8 mouse cellular contexts compared by ENCODE assay signal in genomic region chr1:60098024-60098781, GRCm38 (mm10). TPM values are rescaled to one million over a fixed set of nuclear protein-coding genes. Genes with fewer than 3 reads are reported as not detected.
DNase-seq lines count a peak whose midpoint lies in the region; ATAC-seq and TF ChIP-seq lines count a peak whose summit lies in the region.

TSS of gene Carf (plus strand) at chr1:60098247.
TSS of gene Wdr12 (minus strand) at chr1:60098645.

- DNase-seq in brain, embryonic 14.5 days (ENCODE audit: low read depth): peak; percentile 99
- peak; percentile 97 for DNase-seq in liver, adult 2 months (ENCODE audit: extremely low read depth, low read depth, low spot score)
- peak; percentile 97 for DNase-seq in splenic B cell, adult 2 months (ENCODE audit: low read depth, low spot score)

- peaks cover 19% of the 10 kb centered on the region for H3K79me3 ChIP-seq in C2C12 (ENCODE audit: low read depth)

- H3ac ChIP-seq in C2C12 (ENCODE audit: control insufficient read depth, insufficient read length, low read depth) (peak within 1 kb of the TSS; percentile 76), myocyte (ENCODE audit: control insufficient read depth, insufficient read length) (peak within 1 kb of the TSS; percentile 32)

- H3K27ac ChIP-seq in heart, embryonic 11.5 days (ENCODE audit: low read depth, low read length): peak within 1 kb of the TSS; percentile 98
- H3K27ac ChIP-seq in kidney, embryonic 16.5 days (ENCODE audit: low read length): peak within 1 kb of the TSS; percentile 99
- peak within 1 kb of the TSS; percentile 92 for H3K27ac ChIP-seq in liver, adult 2 months (replicated peaks; ENCODE audit: insufficient read depth, low read depth, low read length)

- H3K9me3 ChIP-seq in erythroblast, embryonic 14.5 days (ENCODE audit: control insufficient read depth, low read length): no peaks in the 10 kb centered on the region
- no peaks in the 10 kb centered on the region for H3K9me3 ChIP-seq in heart, embryonic 11.5 days (replicated peaks; ENCODE audit: control insufficient read depth, low read length)
- no peaks in the 10 kb centered on the region for H3K9me3 ChIP-seq in kidney, embryonic 16.5 days (ENCODE audit: low read length)

- H3K4me3 ChIP-seq in C2C12 (ENCODE audit: insufficient read depth, poor library complexity, severe bottlenecking) (peak within 1 kb of the TSS; percentile 44), myocyte (peak within 1 kb of the TSS; percentile 58)
- H3K4me3 ChIP-seq in erythroblast, embryonic 14.5 days (replicated peaks): peak within 1 kb of the TSS; percentile 92
- peak within 1 kb of the TSS; percentile 92 for H3K4me3 ChIP-seq in heart, embryonic 11.5 days (ENCODE audit: low read depth, low read length)
- peak within 1 kb of the TSS; percentile 96 for H3K4me3 ChIP-seq in kidney, embryonic 16.5 days (ENCODE audit: low read length)
- H3K4me3 ChIP-seq in liver, adult 2 months (ENCODE audit: insufficient read depth, low read depth, low read length): peak within 1 kb of the TSS; percentile 87

- no peaks in the 10 kb centered on the region for H3K27me3 ChIP-seq in C2C12 (ENCODE audit: control insufficient read depth, insufficient read depth, insufficient read length)
- H3K27me3 ChIP-seq in erythroblast, embryonic 14.5 days (ENCODE audit: control insufficient read depth): no peaks in the 10 kb centered on the region
- H3K27me3 ChIP-seq in heart, embryonic 11.5 days (ENCODE audit: control insufficient read depth, insufficient read depth, low read length): no peaks in the 10 kb centered on the region
- H3K27me3 ChIP-seq in kidney, embryonic 16.5 days (ENCODE audit: insufficient read depth, low read length): no peaks in the 10 kb centered on the region
- no peaks in the 10 kb centered on the region for H3K27me3 ChIP-seq in liver, adult 2 months (ENCODE audit: control insufficient read depth, insufficient read depth, low read length)
- H3K27me3 ChIP-seq in myocyte (ENCODE audit: control insufficient read depth, insufficient read depth, insufficient read length): no peaks in the 10 kb centered on the region
- H3K27me3 ChIP-seq in splenic B cell, adult 2 months (ENCODE audit: control insufficient read depth, insufficient read depth, low read length, poor library complexity, severe bottlenecking): no peaks in the 10 kb centered on the region

- peaks cover 27% of the 10 kb centered on the region for H3K36me3 ChIP-seq in C2C12 (ENCODE audit: control insufficient read depth, insufficient read depth)
- peaks cover 18% of the 10 kb centered on the region for H3K36me3 ChIP-seq in erythroblast, embryonic 14.5 days (ENCODE audit: control insufficient read depth)
- peaks cover 5% of the 10 kb centered on the region; the same call in 1 of the 2 replicates for H3K36me3 ChIP-seq in heart, embryonic 11.5 days (ENCODE audit: control insufficient read depth, insufficient read depth, low read length)
- peaks cover 11% of the 10 kb centered on the region for H3K36me3 ChIP-seq in kidney, embryonic 16.5 days (ENCODE audit: insufficient read depth, low read length)
- H3K36me3 ChIP-seq in liver, adult 2 months (ENCODE audit: control insufficient read depth, insufficient read depth, low read length): peaks cover 7% of the 10 kb centered on the region; the same call in 1 of the 2 replicates
- no peaks in the 10 kb centered on the region for H3K36me3 ChIP-seq in myocyte (ENCODE audit: control insufficient read depth, insufficient read depth)
- peaks cover 6% of the 10 kb centered on the region for H3K36me3 ChIP-seq in splenic B cell, adult 2 months (ENCODE audit: control insufficient read depth, insufficient read depth, low read length, poor library complexity, severe bottlenecking)

- under 1% methylated on average over 61 of the region's 71 CpGs for WGBS in heart, embryonic 11.5 days (ENCODE audit: insufficient replicate concordance)
- WGBS in kidney, embryonic 16.5 days: under 1% methylated on average over 64 of the region's 71 CpGs
- under 1% methylated on average over 70 of the region's 71 CpGs for WGBS in liver, adult 2 months

- no peak for TF ChIP-seq CTCF in C2C12 (IDR thresholded peaks at IDR 0.05; ENCODE audit: control insufficient read depth, insufficient read depth, insufficient read length)
- no peak for TF ChIP-seq CTCF in brain, embryonic 14.5 days (IDR thresholded peaks at IDR 0.05; ENCODE audit: borderline replicate concordance, extremely low read depth, insufficient read depth, insufficient read length)
- no peak for TF ChIP-seq CTCF in liver, adult 2 months (IDR thresholded peaks at IDR 0.05; ENCODE audit: low read depth, low read length)

- TF ChIP-seq POLR2A in brain, embryonic 14.5 days (IDR thresholded peaks at IDR 0.05; ENCODE audit: borderline replicate concordance, extremely low read depth, insufficient read depth, insufficient read length, poor library complexity, severe bottlenecking): peak; percentile 80
- peak; percentile 65 for TF ChIP-seq POLR2A in liver, adult 2 months (IDR thresholded peaks at IDR 0.05; ENCODE audit: extremely low read depth, insufficient read depth, low read length)
- peak; percentile 77 for TF ChIP-seq POLR2A in myocyte (IDR thresholded peaks at IDR 0.05; ENCODE audit: insufficient read length, low read depth)

- peaks cover 19% of the 10 kb centered on the region for H3K4me1 ChIP-seq in erythroblast, embryonic 14.5 days (ENCODE audit: control insufficient read depth)
- H3K4me1 ChIP-seq in heart, embryonic 11.5 days (ENCODE audit: control insufficient read depth, insufficient read depth, low read length): 0 out of 2 replicates have a peak, but pooled peaks cover 3% of the 10 kb centered on the region
- H3K4me1 ChIP-seq in kidney, embryonic 16.5 days (ENCODE audit: insufficient read depth, low read length): peaks cover 12% of the 10 kb centered on the region
- peaks cover 5% of the 10 kb centered on the region; the same call in 1 of the 2 replicates for H3K4me1 ChIP-seq in liver, adult 2 months (ENCODE audit: control insufficient read depth, insufficient read depth, low read length)

- peak within 1 kb of the TSS; percentile 86 for H3K4me2 ChIP-seq in heart, embryonic 11.5 days
- peak within 1 kb of the TSS; percentile 89 for H3K4me2 ChIP-seq in kidney, embryonic 16.5 days (replicated peaks; ENCODE audit: low read depth, low read length)
- H3K4me2 ChIP-seq in myocyte (ENCODE audit: low read depth): peak within 1 kb of the TSS; percentile 95

- peaks cover 47% of the 10 kb centered on the region for H3K79me2 ChIP-seq in C2C12 (ENCODE audit: control insufficient read depth, insufficient read depth)
- no peaks in the 10 kb centered on the region; the same call in 1 of the 2 replicates for H3K79me2 ChIP-seq in liver, adult 2 months (ENCODE audit: control insufficient read depth, insufficient read depth, low read length)
- peaks cover 26% of the 10 kb centered on the region for H3K79me2 ChIP-seq in myocyte (ENCODE audit: control insufficient read depth, insufficient read depth)

- peak within 1 kb of the TSS; percentile 96 for H3K9ac ChIP-seq in heart, embryonic 11.5 days (ENCODE audit: low read depth, low read length)
- peak within 1 kb of the TSS; percentile 98 for H3K9ac ChIP-seq in kidney, embryonic 16.5 days (replicated peaks; ENCODE audit: low read length)
- peak within 1 kb of the TSS; percentile 92 for H3K9ac ChIP-seq in liver, adult 2 months (ENCODE audit: low read depth, low read length)

- ATAC-seq in heart, embryonic 11.5 days (replicated peaks; ENCODE audit: insufficient number of reproducible peaks, low FRiP score, low TSS enrichment): peak; percentile 95
- peak; percentile 97 for ATAC-seq in kidney, embryonic 16.5 days (ENCODE audit: low FRiP score, low TSS enrichment)

TF ChIP-seq in C2C12, 6 proteins besides CTCF, POLR2A, EP300 and RAD21:
- TF ChIP-seq MAX (IDR thresholded peaks at IDR 0.05) (peak; percentile 96), MYOD1 (IDR thresholded peaks at IDR 0.05; ENCODE audit: control insufficient read depth, insufficient read length, low read depth) (no peak), USF1 (IDR thresholded peaks at IDR 0.05; ENCODE audit: low read depth) (peak; percentile 30), MYOG (IDR thresholded peaks at IDR 0.05; ENCODE audit: control insufficient read depth, extremely low read depth, insufficient read length) (no peak), CEBPB (IDR thresholded peaks at IDR 0.05; ENCODE audit: low read depth) (no peak)
TF ChIP-seq in C2C12: peak in this region for 2.

TF ChIP-seq in myocyte, 11 proteins besides CTCF, POLR2A, EP300 and RAD21 (continues in another document):
- TF ChIP-seq MYOD1 (IDR thresholded peaks at IDR 0.05; ENCODE audit: control insufficient read depth in 1 of 3, insufficient read length in 2 of 3, low read depth in 2 of 3): peak in 1 of 3 experiments; percentile 23
- TF ChIP-seq POLR2AphosphoS2 (IDR thresholded peaks at IDR 0.05; ENCODE audit: insufficient read length, low read depth): peak; percentile 89
- TF ChIP-seq REST (IDR thresholded peaks at IDR 0.05; ENCODE audit: insufficient read depth, insufficient read length): no peak
- TF ChIP-seq TCF3 (IDR thresholded peaks at IDR 0.05; ENCODE audit: insufficient read length, low read depth): no peak
- no peak for TF ChIP-seq TCF12 (IDR thresholded peaks at IDR 0.05; ENCODE audit: insufficient read depth, poor library complexity, severe bottlenecking)
- peak; percentile 52 for TF ChIP-seq USF1 (IDR thresholded peaks at IDR 0.05; ENCODE audit: low read depth)
- peak; percentile 83 for TF ChIP-seq SRF (IDR thresholded peaks at IDR 0.05; ENCODE audit: control insufficient read depth, insufficient read length, low read depth)
- no peak for TF ChIP-seq E2F4 (IDR thresholded peaks at IDR 0.05; ENCODE audit: insufficient read depth)
- peak; percentile 82 for TF ChIP-seq MAX (IDR thresholded peaks at IDR 0.05; ENCODE audit: low read depth)

RNA-seq across cellular contexts. Expression of gene Carf, which starts in this region (rescaled TPM):
- polyA plus RNA-seq in C2C12 (2012; fragmentation: generic; extraction: Trizol) (0.80 TPM), myocyte (2012; fragmentation: generic; extraction: Trizol) (1.2 TPM)
- polyA plus RNA-seq in brain, embryonic 14.5 days (2012; rRNA removed): 7.1 and 8.3 TPM in 2 replicates
- polyA plus RNA-seq in erythroblast, embryonic 14.5 days (2012): 0.01 TPM in 2 replicates
- 6.1 and 6.3 TPM in 2 replicates for polyA plus RNA-seq in heart, embryonic 11.5 days (2014; fragmentation: Nextera tagmentation; extraction: Ambion mirVana)
- polyA plus RNA-seq in kidney, embryonic 16.5 days (2015; fragmentation: Nextera tagmentation; extraction: Ambion mirVana): 5.1 and 6.5 TPM in 2 replicates
- 4.7 and 5.8 TPM in 2 replicates for total RNA-seq in liver, adult 2 months (2014; rRNA removed)
- 0.61 and 0.69 TPM in 2 replicates for polyA plus RNA-seq in liver, adult 2 months (2012; rRNA removed)

RNA-seq across cellular contexts. Expression of gene Wdr12, which starts in this region (rescaled TPM):
- polyA plus RNA-seq in C2C12 (2012; fragmentation: generic; extraction: Trizol) (27.2 TPM), myocyte (2012; fragmentation: generic; extraction: Trizol) (17.0 TPM)
- polyA plus RNA-seq in brain, embryonic 14.5 days (2012; rRNA removed): 18.5 and 19.0 TPM in 2 replicates
- polyA plus RNA-seq in erythroblast, embryonic 14.5 days (2012): 0.08 and 0.29 TPM in 2 replicates
- 32.2 and 36.9 TPM in 2 replicates for polyA plus RNA-seq in heart, embryonic 11.5 days (2014; fragmentation: Nextera tagmentation; extraction: Ambion mirVana)
- polyA plus RNA-seq in kidney, embryonic 16.5 days (2015; fragmentation: Nextera tagmentation; extraction: Ambion mirVana): 58.4 and 58.8 TPM in 2 replicates
- total RNA-seq in liver, adult 2 months (2014; rRNA removed): 9.0 and 11.6 TPM in 2 replicates
- 4.8 and 6.3 TPM in 2 replicates for polyA plus RNA-seq in liver, adult 2 months (2012; rRNA removed)

Comparison
In these comparisons a context has a peak if more than half of its experiments do, and no peak if none do; other contexts are left out.
1. Peak in every context shown above with its lines: DNase-seq, ATAC-seq, H3K4me3 ChIP-seq and H3K27ac ChIP-seq.
2. H3K4me3 ChIP-seq: peak in every context shown above with its lines; median percentile 96 in kidney, embryonic 16.5 days; 92 in erythroblast, embryonic 14.5 days; 92 in heart, embryonic 11.5 days; 87 in liver, adult 2 months; 58 in myocyte; 44 in C2C12.